Mouse (Mus musculus) embryonic facial prominence, embryonic 15.5 days (tissue): ENCODE data around the gene Unc13d. TPM values are rescaled to one million over a fixed set of nuclear protein-coding genes. Genes with fewer than 3 reads are reported as not detected.
A peak's percentile ranks its signal among the peaks of the same experiment; 100 is the strongest.

ENCODE experiments used
- ATAC-seq: fragments of 200-750 bp; cut with Nextera tagmentation; 2 replicates; pipeline ENCODE4 v1.8.0; 2017; ENCODE audit warnings: low read depth, moderate TSS enrichment; ENCODE audit not compliant: insufficient number of reproducible peaks, low FRiP score, low TSS enrichment
- H3K27ac ChIP-seq: fragments of 300-500 bp; sonication (generic); replicated peaks from 2 replicates; pipeline ENCODE4 v1.5.1; 2015; ENCODE audit warnings: mild to moderate bottlenecking, inconsistent platforms
- H3K27me3 ChIP-seq: fragments of 300-500 bp; sonication (generic); 2 replicates; pipeline ENCODE4 v1.6.1; 2015; ENCODE audit warnings: inconsistent platforms
- H3K36me3 ChIP-seq: fragments of 300-500 bp; sonication (generic); 2 replicates; pipeline ENCODE4 v1.6.1; 2015; ENCODE audit warnings: mild to moderate bottlenecking, inconsistent platforms
- H3K4me1 ChIP-seq: fragments of 300-500 bp; sonication (generic); 2 replicates; pipeline ENCODE4 v1.6.1; 2015; ENCODE audit warnings: inconsistent platforms
- H3K4me2 ChIP-seq: fragments of 300-500 bp; sonication (generic); replicated peaks from 2 replicates; pipeline ENCODE4 v1.6.1; 2015; ENCODE audit warnings: mild to moderate bottlenecking, inconsistent platforms
- H3K4me3 ChIP-seq: fragments of 300-500 bp; sonication (generic); replicated peaks from 2 replicates; pipeline ENCODE4 v1.5.1; 2015; ENCODE audit warnings: mild to moderate bottlenecking, inconsistent platforms
- H3K9ac ChIP-seq: fragments of 300-500 bp; sonication (generic); 2 replicates; pipeline ENCODE4 v1.6.1; 2015; ENCODE audit warnings: inconsistent platforms
- H3K9me3 ChIP-seq: fragments of 300-500 bp; sonication (generic); replicated peaks from 2 replicates; pipeline ENCODE4 v1.6.1; 2016; ENCODE audit warnings: inconsistent platforms
- WGBS: fragments of 180-500 bp; shearing (Covaris S2); methylation state at CpG from one replicate; pipeline ENCODE4 v1.1.7; 2015; 5-methylcytosine and 5-hydroxymethylcytosine counted together
- polyA plus RNA-seq: library from polyadenylated mRNA; unstranded; fragments of >200 nt; fragmentation: Nextera tagmentation; extraction: Ambion mirVana; gene quantifications from 2 replicates; pipeline ENCODE4 v1.2.1, GENCODE M21; 2015

Unc13d gene
- polyA plus RNA-seq, 1 experiment from 2014 or later: 4.8 TPM

- ATAC-seq: no peak
- Histone ChIP-seq H3K4me2 (no peak overlapping the region), H3K4me1 (peaks cover 31% of the 10 kb centered on the region), H3K4me3 (no peak overlapping the region), H3K9ac (no peak overlapping the region), H3K9me3 (no peaks in the 10 kb centered on the region), H3K36me3 (peaks cover 23% of the 10 kb centered on the region), H3K27ac (no peak overlapping the region), H3K27me3 (no peaks in the 10 kb centered on the region)
- 59% methylated on average over 7 of the region's 7 CpGs for WGBS
Observed at GRCm38 (mm10) chr11:116076266-116076540, 1.6 kb downstream of the Unc13d start.

DNA sequence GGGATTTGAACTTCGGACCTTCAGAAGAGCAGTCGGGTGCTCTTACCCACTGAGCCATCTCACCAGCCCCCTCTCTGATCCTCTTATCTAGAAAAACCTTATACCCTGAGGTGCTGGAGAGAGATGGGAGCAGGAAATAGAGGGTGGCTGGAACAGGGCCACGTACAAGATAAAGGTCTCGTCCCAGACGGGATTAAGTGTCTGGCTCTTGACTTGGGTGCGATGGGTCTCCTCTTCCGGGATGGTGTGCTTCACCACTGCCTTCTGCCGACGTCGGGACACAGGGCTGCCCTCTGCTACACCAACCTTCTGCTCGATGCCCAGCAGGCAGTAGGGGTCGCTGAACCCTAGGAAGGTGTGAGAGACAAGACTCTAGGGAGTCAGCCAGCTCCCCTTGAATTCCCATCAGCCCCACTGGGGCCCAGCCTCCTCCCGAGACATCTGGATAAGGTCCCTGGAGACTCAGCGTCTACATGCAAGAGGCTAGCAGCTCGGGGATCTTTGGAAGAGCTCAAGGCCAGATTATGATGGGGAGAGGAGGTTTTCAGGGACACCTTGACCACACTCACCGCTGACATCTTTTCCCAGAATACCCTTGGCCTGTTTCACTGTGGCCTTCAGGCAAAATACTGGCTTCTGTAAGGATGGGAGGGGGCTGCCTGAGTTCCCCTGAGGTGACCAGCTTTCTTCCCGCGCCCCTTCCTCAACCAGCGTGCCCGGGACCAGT lies 2.1 kb downstream of the Unc13d start:
- no peaks in the 10 kb centered on the region for H3K27me3 ChIP-seq
- no peak overlapping the region for H3K4me2 ChIP-seq
- no peak for ATAC-seq
- peaks cover 31% of the 10 kb centered on the region for H3K4me1 ChIP-seq
- no peak overlapping the region for H3K9ac ChIP-seq
- H3K4me3 ChIP-seq: no peak overlapping the region
- H3K36me3 ChIP-seq: peaks cover 18% of the 10 kb centered on the region
- WGBS: 53% methylated on average over 20 of the region's 20 CpGs
- no peak overlapping the region for H3K27ac ChIP-seq
- H3K9me3 ChIP-seq: no peaks in the 10 kb centered on the region

GRCm38 (mm10) chr11:116074436-116074991 lies 3.2 kb downstream of the Unc13d start:
- no peaks in the 10 kb centered on the region for H3K9me3 ChIP-seq
- H3K4me3 ChIP-seq: no peak overlapping the region
- H3K27me3 ChIP-seq: no peaks in the 10 kb centered on the region
- 52% methylated on average over 7 of the region's 7 CpGs for WGBS
- H3K4me1 ChIP-seq: peaks cover 27% of the 10 kb centered on the region
- no peak overlapping the region for H3K27ac ChIP-seq
- H3K9ac ChIP-seq: no peak overlapping the region
- no peak overlapping the region for H3K4me2 ChIP-seq
- H3K36me3 ChIP-seq: peaks cover 6% of the 10 kb centered on the region
- ATAC-seq: no peak

DNA sequence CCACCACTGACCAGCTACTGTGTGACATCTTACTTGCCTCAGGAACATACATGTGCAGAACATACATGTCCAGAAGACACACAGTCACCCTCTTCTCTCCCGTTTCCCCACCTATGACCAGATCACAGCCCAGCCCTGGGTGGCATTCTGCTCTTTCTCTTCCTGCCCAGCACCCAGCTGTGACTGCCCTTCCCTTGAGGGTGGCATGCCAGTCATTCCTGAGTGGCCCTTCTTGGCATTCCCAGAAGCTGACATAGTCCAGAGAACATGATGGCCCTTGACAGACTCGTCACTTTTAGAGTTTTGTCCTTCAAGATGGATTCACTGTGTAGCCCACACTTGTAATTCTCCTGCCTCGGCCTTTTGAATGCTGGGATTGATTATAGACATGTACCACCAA lies 5.2 kb downstream of the Unc13d start:
- no peaks in the 10 kb centered on the region for H3K9me3 ChIP-seq
- no peak overlapping the region for H3K4me2 ChIP-seq
- H3K4me1 ChIP-seq: peaks cover 8% of the 10 kb centered on the region
- no peak overlapping the region for H3K27ac ChIP-seq
- H3K27me3 ChIP-seq: no peaks in the 10 kb centered on the region
- WGBS: 67% methylated on average over 3 of the region's 3 CpGs
- ATAC-seq: no peak
- H3K9ac ChIP-seq: no peak overlapping the region
- no peak overlapping the region for H3K4me3 ChIP-seq
- H3K36me3 ChIP-seq: no peaks in the 10 kb centered on the region

- 60% methylated on average over 5 of the region's 5 CpGs for WGBS
Observed at GRCm38 (mm10) chr11:116071510-116071909, 6.3 kb downstream of the Unc13d start.

GRCm38 (mm10) chr11:116065345-116065744 lies 12.4 kb downstream of the Unc13d start:
- 82% methylated on average over 12 of the region's 12 CpGs for WGBS
- Histone ChIP-seq H3K36me3 (peaks cover 19% of the 10 kb centered on the region), H3K9ac (no peak overlapping the region), H3K9me3 (no peaks in the 10 kb centered on the region), H3K4me1 (0 out of 2 replicates have a peak, but pooled peaks cover 5% of the 10 kb centered on the region), H3K4me3 (no peak overlapping the region), H3K4me2 (no peak overlapping the region), H3K27ac (no peak overlapping the region), H3K27me3 (no peaks in the 10 kb centered on the region)
- no peak for ATAC-seq

More at GRCm38 (mm10) chr11:116071510-116071909, 6.3 kb downstream of the Unc13d start:
- Histone ChIP-seq H3K4me2 (no peak overlapping the region), H3K36me3 (no peaks in the 10 kb centered on the region), H3K9me3 (no peaks in the 10 kb centered on the region), H3K27me3 (no peaks in the 10 kb centered on the region), H3K4me3 (no peak overlapping the region), H3K9ac (no peak overlapping the region), H3K4me1 (0 out of 2 replicates have a peak, but pooled peaks cover 3% of the 10 kb centered on the region), H3K27ac (no peak overlapping the region)
- no peak for ATAC-seq

GRCm38 (mm10) chr11:116064187-116064867 lies 13.4 kb downstream of the Unc13d start:
- Histone ChIP-seq H3K36me3 (peaks cover 28% of the 10 kb centered on the region), H3K4me1 (0 out of 2 replicates have a peak, but pooled peaks cover 5% of the 10 kb centered on the region), H3K9me3 (no peaks in the 10 kb centered on the region), H3K4me2 (no peak overlapping the region), H3K9ac (no peak overlapping the region), H3K4me3 (no peak overlapping the region), H3K27me3 (no peaks in the 10 kb centered on the region), H3K27ac (no peak overlapping the region)
- WGBS: 68% methylated on average over 23 of the region's 23 CpGs
- ATAC-seq: no peak

DNA sequence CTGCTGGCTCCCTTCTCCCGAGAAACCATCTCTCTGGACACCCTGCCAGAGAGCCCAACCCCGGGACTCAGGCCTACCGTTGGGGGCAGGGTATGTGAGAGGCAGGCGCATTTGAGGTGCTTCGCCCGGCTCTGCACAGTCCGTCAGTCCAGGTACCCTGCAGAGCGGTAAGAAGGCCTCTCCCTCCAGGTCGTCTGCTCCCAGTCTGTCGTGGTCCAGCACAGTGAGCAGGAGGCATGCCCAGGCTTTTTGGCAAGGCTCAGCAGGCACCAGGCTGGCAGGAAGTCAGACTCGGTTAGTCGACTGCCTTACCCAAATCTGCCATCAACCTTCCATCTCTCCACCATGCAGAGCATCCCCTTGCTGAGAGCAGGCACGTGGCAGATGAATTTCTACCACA lies 14.2 kb downstream of the Unc13d start:
- Histone ChIP-seq H3K4me3 (no peak overlapping the region), H3K9ac (no peak overlapping the region), H3K4me1 (0 out of 2 replicates have a peak, but pooled peaks cover 5% of the 10 kb centered on the region), H3K36me3 (peaks cover 36% of the 10 kb centered on the region), H3K4me2 (no peak overlapping the region), H3K9me3 (no peaks in the 10 kb centered on the region), H3K27ac (no peak overlapping the region), H3K27me3 (no peaks in the 10 kb centered on the region)
- 61% methylated on average over 13 of the region's 13 CpGs for WGBS
- no peak for ATAC-seq

DNA sequence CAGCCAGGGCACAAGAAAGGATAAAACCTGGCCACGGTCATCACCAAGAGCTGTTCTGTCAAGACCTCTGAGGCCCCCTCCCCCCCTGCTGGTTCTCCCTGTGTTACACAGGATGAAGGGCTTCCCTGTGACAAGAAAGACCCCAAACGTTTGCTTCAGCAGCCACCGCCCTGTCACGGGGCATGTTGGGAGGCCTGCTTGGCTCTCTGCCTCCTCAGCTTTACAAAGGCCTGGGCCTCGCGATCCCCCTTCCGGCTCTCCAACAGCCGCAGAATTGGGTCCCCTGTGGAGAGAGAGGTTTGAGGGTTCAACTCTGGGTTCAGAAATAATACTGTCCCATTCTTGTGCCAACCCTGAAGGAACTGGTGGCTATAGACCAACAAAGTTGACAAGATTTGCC lies 15.2 kb downstream of the Unc13d start:
- no peak overlapping the region for H3K4me2 ChIP-seq
- H3K9me3 ChIP-seq: no peaks in the 10 kb centered on the region
- H3K4me3 ChIP-seq: no peak overlapping the region
- 71% methylated on average over 8 of the region's 8 CpGs for WGBS
- ATAC-seq: no peak
- H3K27me3 ChIP-seq: no peaks in the 10 kb centered on the region
- no peak overlapping the region for H3K27ac ChIP-seq
- H3K4me1 ChIP-seq: 0 out of 2 replicates have a peak, but pooled peaks cover 5% of the 10 kb centered on the region
- H3K9ac ChIP-seq: no peak overlapping the region
- H3K36me3 ChIP-seq: peaks cover 46% of the 10 kb centered on the region

- no peak for ATAC-seq
- 89% methylated on average over 13 of the region's 13 CpGs for WGBS
- H3K9me3 ChIP-seq: no peaks in the 10 kb centered on the region
- H3K36me3 ChIP-seq: peaks cover 53% of the 10 kb centered on the region
- no peak overlapping the region for H3K4me3 ChIP-seq
- H3K4me1 ChIP-seq: 0 out of 2 replicates have a peak, but pooled peaks cover 5% of the 10 kb centered on the region
- H3K27me3 ChIP-seq: no peaks in the 10 kb centered on the region
- H3K4me2 ChIP-seq: no peak overlapping the region
- H3K9ac ChIP-seq: no peak overlapping the region
- H3K27ac ChIP-seq: no peak overlapping the region
Observed at GRCm38 (mm10) chr11:116061641-116062415, 15.9 kb downstream of the Unc13d start.

GRCm38 (mm10) chr11:116060596-116060995 lies 17.2 kb downstream of the Unc13d start:
- no peak for ATAC-seq
- no peak overlapping the region for H3K4me3 ChIP-seq
- no peak overlapping the region for H3K4me2 ChIP-seq
- no peak overlapping the region for H3K9ac ChIP-seq
- no peaks in the 10 kb centered on the region for H3K9me3 ChIP-seq
- 0 out of 2 replicates have a peak, but pooled peaks cover 5% of the 10 kb centered on the region for H3K4me1 ChIP-seq
- H3K27ac ChIP-seq: 0 out of 2 replicates have a peak overlapping the region, but pooled peaks have one; percentile 2
- H3K36me3 ChIP-seq: peaks cover 64% of the 10 kb centered on the region
- WGBS: 79% methylated on average over 9 of the region's 9 CpGs
- H3K27me3 ChIP-seq: no peaks in the 10 kb centered on the region
